Mouse (Mus musculus) liver, embryonic 16.5 days (tissue): ENCODE measurements around the gene Lix1. TPM values are rescaled to one million over a fixed set of nuclear protein-coding genes. Genes with fewer than 3 reads are reported as not detected.
A peak's percentile ranks its signal among the peaks of the same experiment; 100 is the strongest.

Experiments
- ATAC-seq: fragments of 200-750 bp; cut with Nextera tagmentation; 2 replicates; pipeline ENCODE4 v1.8.0; 2017; ENCODE audit warnings: low read depth, mild to moderate bottlenecking, moderate number of reproducible peaks, moderate library complexity
- H3K27ac ChIP-seq: fragments of 300-500 bp; sonication (generic); 2 replicates; pipeline ENCODE4 v1.5.1; 2014; ENCODE audit warnings: mild to moderate bottlenecking, low read length
- H3K27me3 ChIP-seq: fragments of 300-500 bp; sonication (generic); 2 replicates; pipeline ENCODE4 v1.6.1; 2014; ENCODE audit warnings: low read depth, low read length, mixed read lengths; ENCODE audit not compliant: control insufficient read depth, insufficient read depth
- H3K36me3 ChIP-seq: fragments of 300-500 bp; sonication (generic); 2 replicates; pipeline ENCODE4 v1.6.1; 2014; ENCODE audit warnings: mild to moderate bottlenecking; ENCODE audit not compliant: control insufficient read depth, insufficient read depth
- H3K4me1 ChIP-seq: fragments of 300-500 bp; sonication (generic); 2 replicates; pipeline ENCODE4 v1.6.1; 2014; ENCODE audit warnings: low read depth, low read length, mixed read lengths; ENCODE audit not compliant: control insufficient read depth
- H3K4me2 ChIP-seq: fragments of 300-500 bp; sonication (generic); 2 replicates; pipeline ENCODE4 v1.6.1; 2014; ENCODE audit warnings: low read depth, low read length, mixed read lengths
- H3K4me3 ChIP-seq: fragments of 300-500 bp; sonication (generic); 2 replicates; pipeline ENCODE4 v1.5.1; 2014; ENCODE audit warnings: low read depth, mild to moderate bottlenecking, low read length
- H3K9ac ChIP-seq: fragments of 300-500 bp; sonication (generic); 2 replicates; pipeline ENCODE4 v1.6.1; 2014; ENCODE audit warnings: low read depth, low read length
- H3K9me3 ChIP-seq: fragments of 300-500 bp; sonication (generic); replicated peaks from 2 replicates; pipeline ENCODE4 v1.6.1; 2016; ENCODE audit warnings: low read length; ENCODE audit not compliant: control insufficient read depth
- WGBS: fragments of 180-500 bp; shearing (Covaris S2); extraction: QIAGEN DNeasy Blood & Tissue Kit; methylation state at CpG from one replicate; pipeline ENCODE4 v1.1.7; 2014; ENCODE audit not compliant: insufficient replicate concordance; 5-methylcytosine and 5-hydroxymethylcytosine counted together
- polyA plus RNA-seq: library from polyadenylated mRNA; unstranded; fragments of >200 nt; fragmentation: Nextera tagmentation; extraction: Ambion mirVana; gene quantifications from 2 replicates; pipeline ENCODE4 v1.2.1, GENCODE M21; 2015

Gene Lix1
- polyA plus RNA-seq, 1 experiment from 2014 or later: 0.30 TPM

- no peak overlapping the region for H3K9ac ChIP-seq
- H3K36me3 ChIP-seq: no peaks in the 10 kb centered on the region
- H3K27ac ChIP-seq: no peak overlapping the region
- no peak overlapping the region for H3K4me2 ChIP-seq
- H3K27me3 ChIP-seq: no peaks in the 10 kb centered on the region
- ATAC-seq: no peak
- no peak overlapping the region for H3K4me3 ChIP-seq
- H3K9me3 ChIP-seq: no peaks in the 10 kb centered on the region
- no peaks in the 10 kb centered on the region for H3K4me1 ChIP-seq
- WGBS: 50% methylated on average over 2 of the region's 2 CpGs
Measured at GRCm38 (mm10) chr17:17428888-17429287, 26.4 kb downstream of the Lix1 start.

- no peak overlapping the region for H3K4me3 ChIP-seq
- no peak overlapping the region for H3K27ac ChIP-seq
- no peaks in the 10 kb centered on the region for H3K9me3 ChIP-seq
- 54% methylated on average over 4 of the region's 4 CpGs for WGBS
- no peak overlapping the region for H3K4me2 ChIP-seq
- no peaks in the 10 kb centered on the region for H3K27me3 ChIP-seq
- H3K9ac ChIP-seq: no peak overlapping the region
- H3K4me1 ChIP-seq: no peaks in the 10 kb centered on the region
- no peak for ATAC-seq
- no peaks in the 10 kb centered on the region for H3K36me3 ChIP-seq
Measured at GRCm38 (mm10) chr17:17433679-17434078, 31.2 kb downstream of the Lix1 start.

GRCm38 (mm10) chr17:17438576-17439191 is 36.2 kb downstream of the Lix1 start:
- H3K36me3 ChIP-seq: no peaks in the 10 kb centered on the region
- no peak overlapping the region for H3K4me2 ChIP-seq
- no peak overlapping the region for H3K27ac ChIP-seq
- no peaks in the 10 kb centered on the region for H3K27me3 ChIP-seq
- no peaks in the 10 kb centered on the region for H3K4me1 ChIP-seq
- no peak overlapping the region for H3K9ac ChIP-seq
- no peaks in the 10 kb centered on the region for H3K9me3 ChIP-seq
- no peak overlapping the region for H3K4me3 ChIP-seq
- no peak for ATAC-seq

GRCm38 (mm10) chr17:17441876-17442498 is 39.5 kb downstream of the Lix1 start:
- WGBS: 56% methylated on average over 4 of the region's 4 CpGs
- H3K27me3 ChIP-seq: no peaks in the 10 kb centered on the region
- no peak overlapping the region for H3K27ac ChIP-seq
- H3K9ac ChIP-seq: no peak overlapping the region
- ATAC-seq: no peak
- no peak overlapping the region for H3K4me2 ChIP-seq
- no peaks in the 10 kb centered on the region for H3K4me1 ChIP-seq
- no peaks in the 10 kb centered on the region for H3K9me3 ChIP-seq
- no peaks in the 10 kb centered on the region for H3K36me3 ChIP-seq
- H3K4me3 ChIP-seq: no peak overlapping the region

- H3K9me3 ChIP-seq: no peaks in the 10 kb centered on the region
- ATAC-seq: no peak
- 47% methylated on average over 3 of the region's 3 CpGs for WGBS
- no peak overlapping the region for H3K9ac ChIP-seq
- no peak overlapping the region for H3K4me3 ChIP-seq
- no peaks in the 10 kb centered on the region for H3K4me1 ChIP-seq
- H3K27ac ChIP-seq: no peak overlapping the region
- H3K4me2 ChIP-seq: no peak overlapping the region
- H3K27me3 ChIP-seq: no peaks in the 10 kb centered on the region
- no peaks in the 10 kb centered on the region for H3K36me3 ChIP-seq
Measured at GRCm38 (mm10) chr17:17444297-17444886, 41.9 kb downstream of the Lix1 start.

GRCm38 (mm10) chr17:17446683-17447082 is 44.2 kb downstream of the Lix1 start:
- no peaks in the 10 kb centered on the region for H3K27me3 ChIP-seq
- H3K27ac ChIP-seq: no peak overlapping the region
- H3K9me3 ChIP-seq: no peaks in the 10 kb centered on the region
- H3K4me1 ChIP-seq: no peaks in the 10 kb centered on the region
- no peak for ATAC-seq
- H3K9ac ChIP-seq: no peak overlapping the region
- no peak overlapping the region for H3K4me3 ChIP-seq
- WGBS: 65% methylated on average over 3 of the region's 3 CpGs
- no peaks in the 10 kb centered on the region for H3K36me3 ChIP-seq
- H3K4me2 ChIP-seq: no peak overlapping the region

GRCm38 (mm10) chr17:17447821-17448220 is 45.3 kb downstream of the Lix1 start:
- 51% methylated on average over 5 of the region's 5 CpGs for WGBS
- H3K9me3 ChIP-seq: no peaks in the 10 kb centered on the region
- H3K4me3 ChIP-seq: no peak overlapping the region
- no peak overlapping the region for H3K9ac ChIP-seq
- no peaks in the 10 kb centered on the region for H3K27me3 ChIP-seq
- ATAC-seq: no peak
- no peaks in the 10 kb centered on the region for H3K4me1 ChIP-seq
- no peaks in the 10 kb centered on the region for H3K36me3 ChIP-seq
- no peak overlapping the region for H3K4me2 ChIP-seq
- no peak overlapping the region for H3K27ac ChIP-seq

GRCm38 (mm10) chr17:17448737-17449440 is 46.4 kb downstream of the Lix1 start:
- WGBS: 2% methylated on average over 17 of the region's 17 CpGs

GRCm38 (mm10) chr17:17449441-17449770 is 46.9 kb downstream of the Lix1 start:
- no peaks in the 10 kb centered on the region for H3K4me1 ChIP-seq
- H3K36me3 ChIP-seq: no peaks in the 10 kb centered on the region
- no peak overlapping the region for H3K27ac ChIP-seq
- H3K27me3 ChIP-seq: no peaks in the 10 kb centered on the region
- no peak overlapping the region for H3K4me2 ChIP-seq
- no peak overlapping the region for H3K9ac ChIP-seq
- ATAC-seq: no peak
- WGBS: 9% methylated on average over 5 of the region's 5 CpGs
- no peaks in the 10 kb centered on the region for H3K9me3 ChIP-seq
- H3K4me3 ChIP-seq: no peak overlapping the region

More at GRCm38 (mm10) chr17:17448737-17449440, 46.4 kb downstream of the Lix1 start:
- Histone ChIP-seq H3K9ac (no peak overlapping the region), H3K9me3 (no peaks in the 10 kb centered on the region), H3K36me3 (no peaks in the 10 kb centered on the region), H3K4me2 (peak overlapping the region; percentile 49), H3K27me3 (no peaks in the 10 kb centered on the region), H3K4me1 (no peaks in the 10 kb centered on the region), H3K4me3 (peak overlapping the region; percentile 25; the same call in 1 of the 2 replicates), H3K27ac (no peak overlapping the region)
- ATAC-seq: peak; percentile 58; the same call in 1 of the 2 replicates
